Mouse (Mus musculus) v-Abl transformed pro-B cells (cell line): ENCODE measurements around the gene Mindy4b-ps.

ENCODE experiments used
- in situ Hi-C, 2 experiments: fragments of 400-800 bp; cut with MboI; formaldehyde crosslinking; loops; one replicate each; pipeline ENCODE4 v1.15.1; 2025; ENCODE audit not compliant: unreplicated experiment in 2 of 2

The Mindy4b-ps gene

GRCm38 (mm10) chr3:58789033-58789432, 33.1 kb downstream of the Mindy4b-ps start:
- in situ Hi-C loops: loop anchor here (10.0 to 25.0 kb wide), 5 partner anchors 266 to 952 kb away; partner anchors contain the start of genes Pfn2 (in 2 of the 2) and Tsc22d2 (in 1 of the 2)

- in situ Hi-C loops: loop anchor here (10.0 to 25.0 kb wide), 5 partner anchors 268 to 949 kb away; partner anchors contain the start of genes Pfn2 (in 2 of the 2) and Tsc22d2 (in 1 of the 2)
These were observed 35.6 kb downstream of the Mindy4b-ps start for GRCm38 (mm10) chr3:58786470-58786869.

GRCm38 (mm10) chr3:58785863-58786262, 36.2 kb downstream of the Mindy4b-ps start:
- in situ Hi-C loops: loop anchor here (10.0 to 25.0 kb wide), 5 partner anchors 269 to 949 kb away; partner anchors contain the start of genes Pfn2 (in 2 of the 2) and Tsc22d2 (in 1 of the 2)

- in situ Hi-C loops: loop anchor here (5.0 to 25.0 kb wide), 9 partner anchors 127 to 947 kb away; partner anchors contain the start of genes Pfn2 (in 2 of the 2) and Tsc22d2 (in 1 of the 2)
These were observed 37.7 kb downstream of the Mindy4b-ps start for GRCm38 (mm10) chr3:58784219-58785092.

- in situ Hi-C loops: loop anchor here (5.0 to 25.0 kb wide), 9 partner anchors 126 to 946 kb away; partner anchors contain the start of genes Pfn2 (in 2 of the 2) and Tsc22d2 (in 1 of the 2)
These were observed 38.4 kb downstream of the Mindy4b-ps start for GRCm38 (mm10) chr3:58783602-58784218.

- in situ Hi-C loops: no loop called here
These were observed 65.7 kb downstream of the Mindy4b-ps start for GRCm38 (mm10) chr3:58756429-58756828.

GRCm38 (mm10) chr3:58755769-58756168, 66.3 kb downstream of the Mindy4b-ps start:
- in situ Hi-C loops: no loop called here

GRCm38 (mm10) chr3:58754361-58754760, 67.8 kb downstream of the Mindy4b-ps start:
- in situ Hi-C loops: no loop called here

- in situ Hi-C loops: no loop called here
These were observed 70.1 kb downstream of the Mindy4b-ps start for GRCm38 (mm10) chr3:58751818-58752620.

GRCm38 (mm10) chr3:58748724-58749123, 73.4 kb downstream of the Mindy4b-ps start:
- in situ Hi-C loops: no loop called here

- in situ Hi-C loops: no loop called here
These were observed 74.2 kb downstream of the Mindy4b-ps start for GRCm38 (mm10) chr3:58747924-58748323.

GRCm38 (mm10) chr3:58739536-58739935, 82.6 kb downstream of the Mindy4b-ps start:
- in situ Hi-C loops: no loop called here
